Mouse (Mus musculus): ENCODE data around the gene Gpr34. TPM values are rescaled to one million over a fixed set of nuclear protein-coding genes. Genes with fewer than 3 reads are reported as not detected.

The Gpr34 gene
- polyA plus RNA-seq, 1 experiment from 2014 or later, result 2.6 TPM

- H3K36me3 ChIP-seq (ENCODE audit: control insufficient read depth, insufficient read depth, low read length), result 0 out of 2 replicates have a peak, but pooled peaks cover 2% of the 10 kb centered on the region
- no peak overlapping the region for H3K4me2 ChIP-seq (ENCODE audit: low read length)
- WGBS, result 80% methylated on average over 4 of the region's 4 CpGs
- H3K27ac ChIP-seq (replicated peaks; ENCODE audit: low read depth, low read length), result no peak overlapping the region
- ATAC-seq (ENCODE audit: low FRiP score, low TSS enrichment) (no peak), DNase-seq (no peak)
- no peak overlapping the region for H3K4me3 ChIP-seq (replicated peaks; ENCODE audit: low read depth, low read length)
- no peaks in the 10 kb centered on the region for H3K4me1 ChIP-seq (ENCODE audit: control insufficient read depth, insufficient read depth, low read length)
- H3K27me3 ChIP-seq (ENCODE audit: control insufficient read depth, insufficient read depth, low read length), result no peaks in the 10 kb centered on the region
- H3K9ac ChIP-seq (replicated peaks; ENCODE audit: low read length), result no peak overlapping the region
- H3K9me3 ChIP-seq (ENCODE audit: control insufficient read depth, low read length), result no peaks in the 10 kb centered on the region
These were observed 13.4 kb upstream of the Gpr34 start for GRCm38 (mm10) chrX:13618476-13618875.

GRCm38 (mm10) chrX:13621473-13621872, 10.4 kb upstream of the Gpr34 start:
- no peaks in the 10 kb centered on the region for H3K9me3 ChIP-seq (ENCODE audit: control insufficient read depth, low read length)
- no peaks in the 10 kb centered on the region for H3K4me1 ChIP-seq (ENCODE audit: control insufficient read depth, insufficient read depth, low read length)
- no peak overlapping the region for H3K27ac ChIP-seq (replicated peaks; ENCODE audit: low read depth, low read length)
- no peak overlapping the region for H3K4me3 ChIP-seq (replicated peaks; ENCODE audit: low read depth, low read length)
- 77% methylated on average over 4 of the region's 4 CpGs for WGBS
- H3K36me3 ChIP-seq (ENCODE audit: control insufficient read depth, insufficient read depth, low read length), result 0 out of 2 replicates have a peak, but pooled peaks cover 2% of the 10 kb centered on the region
- ATAC-seq (ENCODE audit: low FRiP score, low TSS enrichment), result no peak
- no peaks in the 10 kb centered on the region for H3K27me3 ChIP-seq (ENCODE audit: control insufficient read depth, insufficient read depth, low read length)
- H3K4me2 ChIP-seq (ENCODE audit: low read length), result no peak overlapping the region
- H3K9ac ChIP-seq (replicated peaks; ENCODE audit: low read length), result no peak overlapping the region
- DNase-seq, result no peak

- 87% methylated on average over 5 of the region's 5 CpGs for WGBS
- no peak overlapping the region for H3K9ac ChIP-seq (replicated peaks; ENCODE audit: low read length)
- DNase-seq, result no peak
- H3K36me3 ChIP-seq (ENCODE audit: control insufficient read depth, insufficient read depth, low read length), result 0 out of 2 replicates have a peak, but pooled peaks cover 2% of the 10 kb centered on the region
- no peaks in the 10 kb centered on the region for H3K27me3 ChIP-seq (ENCODE audit: control insufficient read depth, insufficient read depth, low read length)
- no peak overlapping the region for H3K4me3 ChIP-seq (replicated peaks; ENCODE audit: low read depth, low read length)
- H3K9me3 ChIP-seq (ENCODE audit: control insufficient read depth, low read length), result no peaks in the 10 kb centered on the region
- no peak overlapping the region for H3K4me2 ChIP-seq (ENCODE audit: low read length)
- no peak overlapping the region for H3K27ac ChIP-seq (replicated peaks; ENCODE audit: low read depth, low read length)
- H3K4me1 ChIP-seq (ENCODE audit: control insufficient read depth, insufficient read depth, low read length), result no peaks in the 10 kb centered on the region
- ATAC-seq (ENCODE audit: low FRiP score, low TSS enrichment), result no peak
These were observed 9.2 kb upstream of the Gpr34 start for GRCm38 (mm10) chrX:13622654-13623053.

- WGBS, result 96% methylated on average over 1 of the region's 1 CpGs
- DNase-seq (no peak), ATAC-seq (ENCODE audit: low FRiP score, low TSS enrichment) (no peak)
- Histone ChIP-seq H3K36me3 (ENCODE audit: control insufficient read depth, insufficient read depth, low read length) (no peaks in the 10 kb centered on the region), H3K4me1 (ENCODE audit: control insufficient read depth, insufficient read depth, low read length) (no peaks in the 10 kb centered on the region), H3K4me2 (ENCODE audit: low read length) (no peak overlapping the region), H3K27me3 (ENCODE audit: control insufficient read depth, insufficient read depth, low read length) (no peaks in the 10 kb centered on the region), H3K4me3 (replicated peaks; ENCODE audit: low read depth, low read length) (no peak overlapping the region), H3K27ac (replicated peaks; ENCODE audit: low read depth, low read length) (no peak overlapping the region), H3K9me3 (ENCODE audit: control insufficient read depth, low read length) (no peaks in the 10 kb centered on the region), H3K9ac (replicated peaks; ENCODE audit: low read length) (no peak overlapping the region)
These were observed 4.5 kb downstream of the Gpr34 start for GRCm38 (mm10) chrX:13636398-13636797.

- Histone ChIP-seq H3K9ac (replicated peaks; ENCODE audit: low read length) (no peak overlapping the region), H3K36me3 (ENCODE audit: control insufficient read depth, insufficient read depth, low read length) (no peaks in the 10 kb centered on the region), H3K4me2 (ENCODE audit: low read length) (no peak overlapping the region), H3K9me3 (ENCODE audit: control insufficient read depth, low read length) (no peaks in the 10 kb centered on the region), H3K27me3 (ENCODE audit: control insufficient read depth, insufficient read depth, low read length) (no peaks in the 10 kb centered on the region), H3K4me1 (ENCODE audit: control insufficient read depth, insufficient read depth, low read length) (no peaks in the 10 kb centered on the region), H3K4me3 (replicated peaks; ENCODE audit: low read depth, low read length) (no peak overlapping the region), H3K27ac (replicated peaks; ENCODE audit: low read depth, low read length) (no peak overlapping the region)
- ATAC-seq (ENCODE audit: low FRiP score, low TSS enrichment) (no peak), DNase-seq (no peak)
- 75% methylated on average over 2 of the region's 2 CpGs for WGBS
These were observed 7.0 kb downstream of the Gpr34 start for GRCm38 (mm10) chrX:13638894-13639293.

- Histone ChIP-seq H3K9ac (replicated peaks; ENCODE audit: low read length) (no peak overlapping the region), H3K4me1 (ENCODE audit: control insufficient read depth, insufficient read depth, low read length) (no peaks in the 10 kb centered on the region), H3K4me3 (replicated peaks; ENCODE audit: low read depth, low read length) (no peak overlapping the region), H3K27me3 (ENCODE audit: control insufficient read depth, insufficient read depth, low read length) (no peaks in the 10 kb centered on the region), H3K27ac (replicated peaks; ENCODE audit: low read depth, low read length) (no peak overlapping the region), H3K9me3 (ENCODE audit: control insufficient read depth, low read length) (no peaks in the 10 kb centered on the region; the same call in 1 of the 2 replicates), H3K36me3 (ENCODE audit: control insufficient read depth, insufficient read depth, low read length) (no peaks in the 10 kb centered on the region), H3K4me2 (ENCODE audit: low read length) (no peak overlapping the region)
- DNase-seq, result no peak
- no peak for ATAC-seq (ENCODE audit: low FRiP score, low TSS enrichment)
- WGBS, result 81% methylated on average over 2 of the region's 2 CpGs
These were observed 20.0 kb downstream of the Gpr34 start for GRCm38 (mm10) chrX:13651889-13652288.

GRCm38 (mm10) chrX:13652291-13652690, 20.4 kb downstream of the Gpr34 start:
- Histone ChIP-seq H3K36me3 (ENCODE audit: control insufficient read depth, insufficient read depth, low read length) (no peaks in the 10 kb centered on the region), H3K9ac (replicated peaks; ENCODE audit: low read length) (no peak overlapping the region), H3K4me3 (replicated peaks; ENCODE audit: low read depth, low read length) (no peak overlapping the region), H3K4me1 (ENCODE audit: control insufficient read depth, insufficient read depth, low read length) (no peaks in the 10 kb centered on the region), H3K27me3 (ENCODE audit: control insufficient read depth, insufficient read depth, low read length) (no peaks in the 10 kb centered on the region), H3K27ac (replicated peaks; ENCODE audit: low read depth, low read length) (no peak overlapping the region), H3K9me3 (ENCODE audit: control insufficient read depth, low read length) (no peaks in the 10 kb centered on the region; the same call in 1 of the 2 replicates), H3K4me2 (ENCODE audit: low read length) (no peak overlapping the region)
- ATAC-seq (ENCODE audit: low FRiP score, low TSS enrichment) (no peak), DNase-seq (no peak)
- WGBS, result 92% methylated on average over 1 of the region's 1 CpGs

GRCm38 (mm10) chrX:13655005-13655421, 23.1 kb downstream of the Gpr34 start:
- H3K36me3 ChIP-seq (ENCODE audit: control insufficient read depth, insufficient read depth, low read length), result no peaks in the 10 kb centered on the region
- H3K4me2 ChIP-seq (ENCODE audit: low read length), result no peak overlapping the region
- WGBS, result 88% methylated on average over 3 of the region's 3 CpGs
- no peak overlapping the region for H3K27ac ChIP-seq (replicated peaks; ENCODE audit: low read depth, low read length)
- H3K9me3 ChIP-seq (ENCODE audit: control insufficient read depth, low read length), result no peaks in the 10 kb centered on the region
- DNase-seq, result no peak
- no peak for ATAC-seq (ENCODE audit: low FRiP score, low TSS enrichment)
- H3K9ac ChIP-seq (replicated peaks; ENCODE audit: low read length), result no peak overlapping the region
- no peaks in the 10 kb centered on the region for H3K4me1 ChIP-seq (ENCODE audit: control insufficient read depth, insufficient read depth, low read length)
- no peak overlapping the region for H3K4me3 ChIP-seq (replicated peaks; ENCODE audit: low read depth, low read length)
- H3K27me3 ChIP-seq (ENCODE audit: control insufficient read depth, insufficient read depth, low read length), result no peaks in the 10 kb centered on the region

- H3K36me3 ChIP-seq (ENCODE audit: control insufficient read depth, insufficient read depth, low read length), result no peaks in the 10 kb centered on the region
- no peak overlapping the region for H3K4me3 ChIP-seq (replicated peaks; ENCODE audit: low read depth, low read length)
- no peak for DNase-seq
- WGBS, result 89% methylated on average over 6 of the region's 6 CpGs
- no peak overlapping the region for H3K27ac ChIP-seq (replicated peaks; ENCODE audit: low read depth, low read length)
- H3K4me1 ChIP-seq (ENCODE audit: control insufficient read depth, insufficient read depth, low read length), result no peaks in the 10 kb centered on the region
- H3K9ac ChIP-seq (replicated peaks; ENCODE audit: low read length), result no peak overlapping the region
- no peaks in the 10 kb centered on the region for H3K27me3 ChIP-seq (ENCODE audit: control insufficient read depth, insufficient read depth, low read length)
- no peak for ATAC-seq (ENCODE audit: low FRiP score, low TSS enrichment)
- no peaks in the 10 kb centered on the region for H3K9me3 ChIP-seq (ENCODE audit: control insufficient read depth, low read length)
- no peak overlapping the region for H3K4me2 ChIP-seq (ENCODE audit: low read length)
These were observed 24.0 kb downstream of the Gpr34 start for GRCm38 (mm10) chrX:13655906-13656305.
